Mouse (Mus musculus) MN1 (cell line): Measurements from ENCODE around the gene Gm6710.
"Not testable (repeated sequence)": the region's sequence is repeated elsewhere in the genome, so short reads cannot be mapped to it uniquely, and the experiment has no call there.

Experiments
- DNase-seq: peaks from one replicate; pipeline ENCODE4 v3.0.0-alpha.2; 2016; ENCODE audit warnings: low spot score

Gene Gm6710

DNA sequence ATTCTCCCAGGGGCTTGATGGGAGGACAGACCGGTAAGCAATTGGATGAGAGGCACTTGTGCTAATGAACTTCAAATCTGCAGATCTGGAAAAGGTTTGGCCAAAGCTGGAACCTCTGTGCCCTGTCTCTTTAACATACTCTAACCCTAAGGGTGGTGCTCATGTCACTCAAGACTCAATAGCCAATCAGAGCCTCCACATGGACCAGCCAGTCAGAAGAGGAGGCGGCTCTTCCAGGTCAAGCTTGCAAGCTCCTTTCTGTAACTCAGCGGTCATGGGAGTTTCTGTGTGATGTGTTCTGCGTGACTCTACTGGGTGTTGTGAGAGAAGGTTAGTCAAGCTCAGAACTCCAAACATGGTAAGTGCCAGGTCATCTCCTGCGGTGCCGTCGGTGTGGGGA is at the start of gene Gm6710:
Gm6710 (plus strand) TSS at position 196 of the 400 bp plus-strand sequence.
- not testable (repeated sequence) for DNase-seq
